Mouse (Mus musculus): ENCODE results near the gene Ift172. TPM values are rescaled to one million over a fixed set of nuclear protein-coding genes. Genes with fewer than 3 reads are reported as not detected.
"Not testable (repeated sequence)": the region's sequence is repeated elsewhere in the genome, so short reads cannot be mapped to it uniquely, and the experiment has no call there.

The Ift172 gene
- polyA plus RNA-seq, 1 experiment from 2014 or later, result 34.5 TPM

DNA sequence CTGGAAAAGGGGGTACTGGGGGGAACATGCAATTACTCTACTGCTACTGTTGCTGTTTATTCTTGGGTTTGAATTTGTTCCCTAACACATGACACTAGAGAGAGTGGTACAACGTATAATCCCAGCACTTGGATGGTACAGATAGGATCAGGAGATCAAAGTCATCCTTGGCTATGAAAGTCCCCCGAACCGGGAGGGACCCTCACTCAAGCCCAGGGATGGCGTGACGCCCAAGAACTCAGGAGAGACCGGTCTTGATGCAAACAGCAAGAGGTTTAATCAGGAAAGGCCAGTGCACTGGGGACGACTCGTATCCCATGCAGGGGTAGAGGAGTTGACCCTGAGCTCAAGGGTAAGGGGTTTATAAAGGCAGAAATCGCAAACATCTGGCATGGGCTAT lies 68.2 kb downstream of the Ift172 start:
- no peaks in the 10 kb centered on the region for H3K27me3 ChIP-seq (ENCODE audit: control insufficient read depth, insufficient read depth, low read length)
- WGBS, result 95% methylated on average over 9 of the region's 9 CpGs
- H3K4me1 ChIP-seq (replicated peaks; ENCODE audit: control insufficient read depth, insufficient read depth, low read length), result peaks cover 15% of the 10 kb centered on the region; the same call in 1 of the 2 replicates
- H3K27ac ChIP-seq, result no peak overlapping the region
- H3K36me3 ChIP-seq (replicated peaks; ENCODE audit: control insufficient read depth, insufficient read depth), result no peaks in the 10 kb centered on the region
- no peak overlapping the region for H3K9ac ChIP-seq
- no peak overlapping the region for H3K4me3 ChIP-seq (replicated peaks; ENCODE audit: low read length)
- DNase-seq (ENCODE audit: low spot score), result no peak
- H3K4me2 ChIP-seq (replicated peaks), result no peak overlapping the region
- H3K9me3 ChIP-seq (ENCODE audit: control insufficient read depth, low read length), result no peaks in the 10 kb centered on the region
- ATAC-seq (ENCODE audit: low FRiP score), result no peak

DNA sequence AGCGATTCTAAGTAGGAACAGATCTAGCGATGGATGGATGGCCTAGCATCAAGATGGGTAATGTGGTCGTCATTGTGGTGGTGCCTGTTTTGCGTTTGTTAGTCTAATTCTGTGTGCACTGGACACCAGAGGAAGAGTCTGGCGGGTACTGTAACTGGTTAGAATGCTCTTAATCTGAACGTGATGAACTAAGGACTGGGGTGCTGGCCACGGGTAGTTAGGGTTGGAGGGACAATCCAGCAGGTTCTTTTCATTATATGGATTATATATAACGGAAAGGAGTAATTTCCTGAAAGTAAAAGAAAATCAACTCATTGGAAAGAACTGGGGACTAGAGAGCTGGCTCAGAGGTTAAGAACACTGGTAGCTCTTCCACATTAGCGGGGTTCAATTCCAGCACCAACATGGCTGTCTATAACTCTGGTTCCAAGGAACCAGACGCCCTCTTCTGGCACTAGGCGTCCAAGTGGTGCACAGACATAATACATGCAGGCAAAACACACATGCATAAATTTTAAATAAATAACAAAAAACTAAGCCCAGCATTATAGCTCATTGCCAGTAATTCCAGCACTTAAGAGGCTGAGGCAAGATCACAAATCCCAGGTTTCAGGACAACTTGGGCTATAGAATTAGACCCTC lies 69.5 kb downstream of the Ift172 start:
- Histone ChIP-seq H3K27me3 (ENCODE audit: control insufficient read depth, insufficient read depth, low read length) (no peaks in the 10 kb centered on the region), H3K27ac (peak overlapping the region; percentile 98), H3K4me1 (replicated peaks; ENCODE audit: control insufficient read depth, insufficient read depth, low read length) (peaks cover 15% of the 10 kb centered on the region; the same call in 1 of the 2 replicates), H3K4me2 (replicated peaks) (peak overlapping the region; percentile 61), H3K4me3 (replicated peaks; ENCODE audit: low read length) (peak overlapping the region; percentile 83), H3K9me3 (ENCODE audit: control insufficient read depth, low read length) (no peaks in the 10 kb centered on the region), H3K36me3 (replicated peaks; ENCODE audit: control insufficient read depth, insufficient read depth) (no peaks in the 10 kb centered on the region), H3K9ac (peak overlapping the region; percentile 85)
- peak; percentile 67 for DNase-seq (ENCODE audit: low spot score)
- 0 out of 2 replicates have a peak, but pooled peaks have one; percentile 25 for ATAC-seq (ENCODE audit: low FRiP score)
- 14% methylated on average over 11 of the region's 11 CpGs for WGBS

DNA sequence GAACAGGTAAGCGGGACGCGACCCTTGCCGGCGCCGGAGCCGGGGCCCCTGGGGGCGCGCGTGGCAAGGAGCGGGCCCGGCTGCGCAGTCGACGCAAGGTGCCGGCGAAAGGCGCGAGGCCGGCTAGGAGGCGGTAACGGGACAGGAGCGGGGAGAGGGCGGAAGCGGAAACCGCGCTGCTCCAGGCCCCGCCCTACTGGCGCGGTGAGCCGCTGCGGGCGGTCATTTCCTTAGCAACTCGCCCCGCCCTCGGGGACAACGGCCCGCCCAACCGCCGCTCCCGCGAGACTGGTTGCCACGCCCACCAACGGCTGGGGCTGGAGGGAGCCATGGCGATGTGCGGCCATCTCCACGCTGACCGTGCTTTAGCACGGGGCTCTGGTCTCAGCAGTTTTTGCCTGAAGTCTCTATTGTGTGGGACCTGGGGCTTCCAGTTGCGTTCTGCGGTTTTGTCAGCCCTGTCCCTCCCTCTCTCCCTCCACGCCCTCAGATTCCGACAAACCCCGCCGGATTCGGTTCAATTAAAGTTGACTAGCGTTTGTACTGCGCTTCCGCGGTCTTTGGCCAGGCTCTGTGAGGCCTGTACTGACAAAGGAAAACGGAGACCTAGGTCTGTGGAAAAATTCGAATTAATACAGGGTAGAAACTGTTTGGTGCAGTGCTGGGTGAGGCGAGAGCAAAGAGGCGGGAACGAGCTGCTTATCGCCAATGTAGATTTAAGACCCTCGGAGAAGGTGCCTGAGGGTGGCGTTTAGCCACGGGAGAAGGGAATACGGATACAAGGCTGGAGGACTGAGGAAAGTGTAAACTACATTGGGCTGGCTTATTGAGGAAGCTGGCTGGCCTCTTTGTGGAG lies 70.2 kb downstream of the Ift172 start, which contains the start of gene Ppm1g:
TSS of gene Ppm1g (minus strand) at position 240 of the 856 bp plus-strand sequence.
- Histone ChIP-seq H3K9me3 (ENCODE audit: control insufficient read depth, low read length) (no peaks in the 10 kb centered on the region), H3K4me3 (replicated peaks; ENCODE audit: low read length) (peak within 1 kb of the TSS; percentile 83), H3K4me2 (replicated peaks) (peak within 1 kb of the TSS; percentile 61), H3K27me3 (ENCODE audit: control insufficient read depth, insufficient read depth, low read length) (no peaks in the 10 kb centered on the region), H3K27ac (peak within 1 kb of the TSS; percentile 98), H3K9ac (peak within 1 kb of the TSS; percentile 85), H3K36me3 (replicated peaks; ENCODE audit: control insufficient read depth, insufficient read depth) (no peaks in the 10 kb centered on the region), H3K4me1 (replicated peaks; ENCODE audit: control insufficient read depth, insufficient read depth, low read length) (peaks cover 15% of the 10 kb centered on the region; the same call in 1 of the 2 replicates)
- ATAC-seq (ENCODE audit: low FRiP score) (peak; percentile 94), DNase-seq (ENCODE audit: low spot score) (peak; percentile 96)
- under 1% methylated on average over 70 of the region's 70 CpGs for WGBS

DNA sequence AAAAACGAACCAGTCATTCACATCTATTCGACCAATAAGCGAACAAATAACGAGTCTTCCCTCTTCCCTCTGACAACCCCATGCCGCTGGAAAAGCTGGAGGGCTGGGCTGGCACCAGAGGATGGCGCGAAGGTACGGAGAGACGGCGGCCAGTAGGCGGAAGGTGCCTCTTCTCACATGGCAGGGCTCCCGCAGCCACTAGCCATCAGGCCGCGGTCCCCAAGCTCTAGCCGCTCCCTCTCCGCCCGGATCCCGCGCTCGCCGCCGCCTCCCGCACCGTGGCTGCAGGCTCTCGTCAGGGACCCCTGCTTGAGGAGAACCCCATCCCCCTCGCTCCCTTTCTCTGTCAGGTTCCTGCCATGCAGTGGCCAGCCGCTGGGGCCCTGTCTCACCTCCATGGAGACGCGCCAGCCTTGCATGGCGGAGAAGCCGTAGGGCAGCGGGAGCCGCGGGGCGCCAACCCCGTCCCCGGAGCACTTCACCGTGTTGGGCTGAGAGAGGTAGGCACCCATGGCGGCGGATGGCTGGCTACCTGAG lies 70.9 kb downstream of the Ift172 start:
- peak overlapping the region; percentile 83 for H3K4me3 ChIP-seq (replicated peaks; ENCODE audit: low read length)
- H3K4me2 ChIP-seq (replicated peaks), result peak overlapping the region; percentile 61
- peak overlapping the region; percentile 85 for H3K9ac ChIP-seq
- peaks cover 15% of the 10 kb centered on the region; the same call in 1 of the 2 replicates for H3K4me1 ChIP-seq (replicated peaks; ENCODE audit: control insufficient read depth, insufficient read depth, low read length)
- no peaks in the 10 kb centered on the region for H3K9me3 ChIP-seq (ENCODE audit: control insufficient read depth, low read length)
- H3K27me3 ChIP-seq (ENCODE audit: control insufficient read depth, insufficient read depth, low read length), result no peaks in the 10 kb centered on the region
- peak overlapping the region; percentile 98 for H3K27ac ChIP-seq
- under 1% methylated on average over 36 of the region's 40 CpGs for WGBS
- peak; percentile 47 for DNase-seq (ENCODE audit: low spot score)
- H3K36me3 ChIP-seq (replicated peaks; ENCODE audit: control insufficient read depth, insufficient read depth), result no peaks in the 10 kb centered on the region
- peak; percentile 74 for ATAC-seq (ENCODE audit: low FRiP score)

DNA sequence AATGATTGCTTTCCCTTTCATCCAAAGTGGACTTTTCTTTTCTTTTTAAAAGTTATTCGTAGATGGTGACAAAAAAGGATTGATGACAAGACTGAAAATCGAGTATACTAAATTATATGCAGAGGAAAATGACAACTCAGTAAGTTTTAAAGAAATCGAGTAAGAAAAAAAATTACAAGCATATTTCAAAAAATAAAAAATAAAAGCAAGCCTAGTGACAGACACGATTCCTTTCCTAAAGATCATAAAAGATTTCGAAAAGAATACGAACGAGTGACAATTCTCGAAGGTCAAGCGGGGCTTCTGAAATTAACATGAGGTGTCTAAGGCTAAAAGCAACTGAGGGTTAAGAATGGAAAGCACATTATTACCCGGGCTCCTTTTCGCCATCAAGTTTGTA lies 71.4 kb downstream of the Ift172 start:
- Histone ChIP-seq H3K9me3 (ENCODE audit: control insufficient read depth, low read length) (no peaks in the 10 kb centered on the region), H3K4me3 (replicated peaks; ENCODE audit: low read length) (peak overlapping the region; percentile 83), H3K27me3 (ENCODE audit: control insufficient read depth, insufficient read depth, low read length) (no peaks in the 10 kb centered on the region), H3K27ac (peak overlapping the region; percentile 98), H3K4me1 (replicated peaks; ENCODE audit: control insufficient read depth, insufficient read depth, low read length) (peaks cover 15% of the 10 kb centered on the region; the same call in 1 of the 2 replicates), H3K36me3 (replicated peaks; ENCODE audit: control insufficient read depth, insufficient read depth) (no peaks in the 10 kb centered on the region), H3K9ac (peak overlapping the region; percentile 85), H3K4me2 (replicated peaks) (peak overlapping the region; percentile 61)
- ATAC-seq (ENCODE audit: low FRiP score) (no peak), DNase-seq (ENCODE audit: low spot score) (no peak)
- 1% methylated on average over 11 of the region's 11 CpGs for WGBS

DNA sequence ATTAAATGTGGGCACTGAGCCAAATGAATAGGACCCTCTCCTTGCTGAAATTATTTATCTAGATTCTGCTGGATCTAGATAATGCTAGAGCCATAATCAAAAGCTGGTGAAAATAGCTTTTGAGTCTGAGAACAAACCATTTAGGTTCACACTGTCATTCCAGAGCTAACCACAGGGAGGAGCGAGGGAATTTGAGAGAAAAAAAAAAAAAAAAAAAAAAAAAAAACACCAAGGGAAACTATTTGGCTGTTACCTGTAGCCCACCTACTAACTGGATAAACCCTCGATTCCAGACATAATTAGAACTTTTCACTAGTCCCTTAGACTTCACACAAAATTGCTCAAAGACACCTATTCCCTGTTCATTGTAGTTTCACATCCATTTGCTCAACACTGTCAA lies 71.8 kb downstream of the Ift172 start:
- no peak overlapping the region for H3K27ac ChIP-seq
- H3K4me3 ChIP-seq (replicated peaks; ENCODE audit: low read length), result peak overlapping the region; percentile 83
- H3K4me1 ChIP-seq (replicated peaks; ENCODE audit: control insufficient read depth, insufficient read depth, low read length), result peaks cover 15% of the 10 kb centered on the region; the same call in 1 of the 2 replicates
- DNase-seq (ENCODE audit: low spot score) (peak; percentile 62), ATAC-seq (ENCODE audit: low FRiP score) (no peak)
- no peaks in the 10 kb centered on the region for H3K27me3 ChIP-seq (ENCODE audit: control insufficient read depth, insufficient read depth, low read length)
- 2% methylated on average over 2 of the region's 2 CpGs for WGBS
- peak overlapping the region; percentile 61 for H3K4me2 ChIP-seq (replicated peaks)
- H3K36me3 ChIP-seq (replicated peaks; ENCODE audit: control insufficient read depth, insufficient read depth), result no peaks in the 10 kb centered on the region
- H3K9ac ChIP-seq, result peak overlapping the region; percentile 6; the same call in 1 of the 2 replicates
- no peaks in the 10 kb centered on the region for H3K9me3 ChIP-seq (ENCODE audit: control insufficient read depth, low read length)

DNA sequence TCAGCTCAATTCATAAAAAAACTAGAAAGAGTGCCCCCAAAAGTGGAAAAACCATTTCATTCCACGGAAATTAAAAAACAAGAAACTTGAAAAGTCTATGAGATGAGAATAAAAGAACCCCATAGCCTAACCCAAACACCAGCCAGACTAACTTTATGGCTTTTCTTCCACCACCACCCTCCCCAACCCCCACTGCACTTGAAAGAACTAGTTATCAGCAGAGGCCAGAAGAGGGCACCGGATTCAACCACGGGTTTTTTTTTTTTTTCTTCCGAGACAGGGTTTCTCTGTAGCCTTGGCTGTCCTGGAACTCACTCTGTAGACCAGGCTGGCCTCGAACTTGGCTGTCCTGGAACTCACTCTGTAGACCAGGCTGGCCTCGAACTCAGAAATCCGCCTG lies 72.6 kb downstream of the Ift172 start:
- Histone ChIP-seq H3K4me2 (replicated peaks) (peak overlapping the region; percentile 61; the same call in 1 of the 2 replicates), H3K4me3 (replicated peaks; ENCODE audit: low read length) (peak overlapping the region; percentile 83; the same call in 1 of the 2 replicates), H3K27me3 (ENCODE audit: control insufficient read depth, insufficient read depth, low read length) (no peaks in the 10 kb centered on the region), H3K9ac (no peak overlapping the region), H3K9me3 (ENCODE audit: control insufficient read depth, low read length) (no peaks in the 10 kb centered on the region), H3K27ac (no peak overlapping the region), H3K36me3 (replicated peaks; ENCODE audit: control insufficient read depth, insufficient read depth) (no peaks in the 10 kb centered on the region), H3K4me1 (replicated peaks; ENCODE audit: control insufficient read depth, insufficient read depth, low read length) (peaks cover 15% of the 10 kb centered on the region; the same call in 1 of the 2 replicates)
- WGBS, result 72% methylated on average over 7 of the region's 7 CpGs
- DNase-seq (ENCODE audit: low spot score) (no peak), ATAC-seq (ENCODE audit: low FRiP score) (no peak)

DNA sequence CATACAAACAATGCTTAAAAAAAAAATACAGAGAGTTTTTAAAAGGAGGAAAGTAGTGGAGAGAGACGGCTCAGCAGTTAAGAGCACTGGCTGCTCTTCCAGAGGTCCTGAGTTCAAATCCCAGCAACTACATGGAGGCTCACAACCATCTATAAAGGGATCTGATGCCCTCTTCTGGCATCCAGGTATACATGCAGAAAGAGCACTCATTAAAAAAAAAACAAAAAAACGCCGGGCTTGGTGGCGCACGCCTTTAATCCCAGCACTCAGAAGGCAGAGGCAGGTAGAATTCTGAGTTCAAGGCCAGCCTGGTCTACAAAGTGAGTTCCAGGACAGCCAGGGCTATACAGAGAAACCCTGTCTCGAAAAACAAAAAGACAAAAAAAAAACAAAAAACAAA lies 74.4 kb downstream of the Ift172 start:
- 89% methylated on average over 6 of the region's 6 CpGs for WGBS
- not testable (repeated sequence) for H3K9me3 ChIP-seq (ENCODE audit: control insufficient read depth, low read length); H3K4me2 ChIP-seq (replicated peaks)

DNA sequence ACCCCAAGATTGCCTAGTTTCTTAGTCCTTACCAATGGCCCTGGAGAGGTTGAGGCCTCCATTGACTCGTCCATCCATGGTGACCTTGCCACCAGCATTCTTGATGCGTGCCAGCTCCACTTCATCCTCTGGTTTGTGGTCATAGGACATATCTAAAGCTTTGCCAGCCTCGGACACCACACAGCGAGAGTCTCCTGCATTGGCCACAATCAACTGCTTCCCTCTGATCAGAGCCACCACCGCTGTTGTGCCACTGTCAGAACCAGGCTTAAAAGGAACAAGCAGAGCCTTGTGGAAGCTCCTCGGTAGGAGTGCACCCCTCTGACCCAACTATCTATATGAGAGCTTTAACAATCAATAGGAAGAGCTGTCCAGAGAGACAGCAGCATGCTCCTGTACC lies 86.5 kb downstream of the Ift172 start:
- peaks cover 17% of the 10 kb centered on the region; the same call in 1 of the 2 replicates for H3K4me1 ChIP-seq (replicated peaks; ENCODE audit: control insufficient read depth, insufficient read depth, low read length)
- no peak overlapping the region for H3K4me2 ChIP-seq (replicated peaks)
- DNase-seq (ENCODE audit: low spot score), result no peak
- WGBS, result 92% methylated on average over 6 of the region's 6 CpGs
- H3K27ac ChIP-seq, result no peak overlapping the region
- H3K27me3 ChIP-seq (ENCODE audit: control insufficient read depth, insufficient read depth, low read length), result no peaks in the 10 kb centered on the region
- no peak overlapping the region for H3K9ac ChIP-seq
- H3K9me3 ChIP-seq (ENCODE audit: control insufficient read depth, low read length), result peaks cover 6% of the 10 kb centered on the region; the same call in 1 of the 2 replicates
- no peak overlapping the region for H3K4me3 ChIP-seq (replicated peaks; ENCODE audit: low read length)
- ATAC-seq (ENCODE audit: low FRiP score), result no peak
- H3K36me3 ChIP-seq (replicated peaks; ENCODE audit: control insufficient read depth, insufficient read depth), result peaks cover 66% of the 10 kb centered on the region

More for the DNA sequence above, 74.4 kb downstream of the Ift172 start:
- H3K9ac ChIP-seq; H3K27me3 ChIP-seq (ENCODE audit: control insufficient read depth, insufficient read depth, low read length); H3K36me3 ChIP-seq (replicated peaks; ENCODE audit: control insufficient read depth, insufficient read depth); H3K4me3 ChIP-seq (replicated peaks; ENCODE audit: low read length); H3K27ac ChIP-seq; DNase-seq (ENCODE audit: low spot score); ATAC-seq (ENCODE audit: low FRiP score): not testable (repeated sequence)
- H3K4me1 ChIP-seq (replicated peaks; ENCODE audit: control insufficient read depth, insufficient read depth, low read length), result peaks cover 15% of the 10 kb centered on the region; the same call in 1 of the 2 replicates

Data from hindbrain, embryonic 14.5 days (tissue).